Comparison of ENCODE assay signal across 8 mouse cellular contexts in genomic region chr5:68252671-68253070, GRCm38 (mm10).
DNase-seq lines count a peak whose midpoint lies in the region; ATAC-seq and TF ChIP-seq lines count a peak whose summit lies in the region.

No protein-coding gene starts in this region.

- no peak overlapping the region for H3K4me3 ChIP-seq in embryonic fibroblast, embryonic 13.5 days (ENCODE audit: insufficient read depth, low read length)
- H3K4me3 ChIP-seq in hindbrain, postnatal 0 days (ENCODE audit: low read length), result no peak overlapping the region
- H3K4me3 ChIP-seq in midbrain, embryonic 10.5 days, result no peak overlapping the region
- no peak overlapping the region for H3K4me3 ChIP-seq in stomach, postnatal 0 days (ENCODE audit: low read depth, low read length)

- H3K27me3 ChIP-seq in hindbrain, postnatal 0 days (ENCODE audit: insufficient read depth, low read length), result no peaks in the 10 kb centered on the region
- H3K27me3 ChIP-seq in midbrain, embryonic 10.5 days (ENCODE audit: low read depth, poor library complexity, severe bottlenecking), result no peaks in the 10 kb centered on the region
- H3K27me3 ChIP-seq in stomach, postnatal 0 days (ENCODE audit: control insufficient read depth, insufficient read depth, low read length), result no peaks in the 10 kb centered on the region

- H3K9ac ChIP-seq in hindbrain, postnatal 0 days (replicated peaks; ENCODE audit: low read length), result no peak overlapping the region
- no peak overlapping the region for H3K9ac ChIP-seq in stomach, postnatal 0 days (ENCODE audit: low read length)

- peak; percentile 70; the same call in 1 of the 2 replicates for ATAC-seq in hindbrain, postnatal 0 days
- no peak for ATAC-seq in stomach, postnatal 0 days (ENCODE audit: low FRiP score, low TSS enrichment)

- 0 out of 2 replicates have a peak, but pooled peaks have one; percentile 11 for TF ChIP-seq CTCF in embryonic fibroblast, embryonic 13.5 days (IDR thresholded peaks at IDR 0.05; ENCODE audit: borderline replicate concordance, insufficient read depth, low read length)
- TF ChIP-seq CTCF in hindbrain, postnatal 0 days (IDR thresholded peaks at IDR 0.05; ENCODE audit: low read depth), result peak; percentile 82
- TF ChIP-seq CTCF in stomach, postnatal 0 days (IDR thresholded peaks at IDR 0.05; ENCODE audit: low read depth), result peak; percentile 85

- peak; percentile 15 for DNase-seq in heart, adult 8-10 months (ENCODE audit: low spot score)
- DNase-seq in heart, adult 11 months, result no peak
- peak; percentile 53 to 66 for DNase-seq in adrenal gland, postnatal 36 days
- peak; percentile 94 for DNase-seq in hindbrain, postnatal 0 days (ENCODE audit: low spot score)
- DNase-seq in layer of hippocampus, postnatal 25 days (ENCODE audit: extremely low spot score in 1 of 2, low spot score in 1 of 2), result peak; percentile 36 to 81
- DNase-seq in midbrain, embryonic 10.5 days (ENCODE audit: low spot score), result peak; percentile 36
- DNase-seq in stomach, postnatal 0 days (ENCODE audit: low spot score), result peak; percentile 62

- no peak overlapping the region for H3K27ac ChIP-seq in embryonic fibroblast, embryonic 13.5 days (ENCODE audit: insufficient read depth, low read length)
- no peak overlapping the region for H3K27ac ChIP-seq in hindbrain, postnatal 0 days
- no peak overlapping the region for H3K27ac ChIP-seq in midbrain, embryonic 10.5 days (replicated peaks)
- H3K27ac ChIP-seq in stomach, postnatal 0 days (replicated peaks), result no peak overlapping the region

- no peak overlapping the region for H3K4me2 ChIP-seq in hindbrain, postnatal 0 days (ENCODE audit: low read depth, low read length)
- no peak overlapping the region for H3K4me2 ChIP-seq in stomach, postnatal 0 days (replicated peaks; ENCODE audit: low read depth)

- no peaks in the 10 kb centered on the region for H3K9me3 ChIP-seq in hindbrain, postnatal 0 days (ENCODE audit: low read length)
- no peaks in the 10 kb centered on the region for H3K9me3 ChIP-seq in midbrain, embryonic 10.5 days (replicated peaks)
- no peaks in the 10 kb centered on the region for H3K9me3 ChIP-seq in stomach, postnatal 0 days (ENCODE audit: control insufficient read depth, low read length)

- WGBS in hindbrain, postnatal 0 days, result 13% methylated on average over 8 of the region's 8 CpGs
- WGBS in midbrain, embryonic 10.5 days, result 20% methylated on average over 8 of the region's 8 CpGs
- WGBS in stomach, postnatal 0 days, result 10% methylated on average over 8 of the region's 8 CpGs

- no peaks in the 10 kb centered on the region for H3K36me3 ChIP-seq in hindbrain, postnatal 0 days (ENCODE audit: insufficient read depth, low read length)
- H3K36me3 ChIP-seq in midbrain, embryonic 10.5 days, result no peaks in the 10 kb centered on the region
- no peaks in the 10 kb centered on the region for H3K36me3 ChIP-seq in stomach, postnatal 0 days (ENCODE audit: control insufficient read depth, insufficient read depth, low read length)

- TF ChIP-seq POLR2A in embryonic fibroblast, embryonic 13.5 days (IDR thresholded peaks at IDR 0.05; ENCODE audit: low read depth, low read length), result no peak

- TF ChIP-seq EP300 in stomach, postnatal 0 days (optimal IDR thresholded peaks at IDR 0.05), result no peak

- H3K4me1 ChIP-seq in embryonic fibroblast, embryonic 13.5 days (ENCODE audit: control insufficient read depth, insufficient read depth, low read length), result no peaks in the 10 kb centered on the region
- no peaks in the 10 kb centered on the region for H3K4me1 ChIP-seq in hindbrain, postnatal 0 days (ENCODE audit: insufficient read depth, low read length)
- no peaks in the 10 kb centered on the region for H3K4me1 ChIP-seq in midbrain, embryonic 10.5 days
- no peaks in the 10 kb centered on the region for H3K4me1 ChIP-seq in stomach, postnatal 0 days (replicated peaks; ENCODE audit: control insufficient read depth, insufficient read depth)

Comparison
In these comparisons a context has a peak if more than half of its experiments do, and no peak if none do; other contexts are left out.
1. CTCF ChIP-seq: peak in every context shown above with its lines; median percentile 85 in stomach, postnatal 0 days; 82 in hindbrain, postnatal 0 days; 11 in embryonic fibroblast, embryonic 13.5 days.